Mouse (Mus musculus) E14TG2a.4 (cell line): ENCODE data around the gene Abo.
"Not testable (repeated sequence)": the region's sequence is repeated elsewhere in the genome, so short reads cannot be mapped to it uniquely, and the experiment has no call there.

Source experiments
- CTCF ChIP-seq: conservative IDR thresholded peaks from 2 replicates; pipeline ENCODE4 v1.5.1; 2014; ENCODE audit warnings: low read length
- NANOG ChIP-seq: IDR thresholded peaks from 2 replicates; pipeline ENCODE4 v1.6.1; 2014; ENCODE audit warnings: borderline replicate concordance, low read length, mixed read lengths

GRCm38 (mm10) chr2:26885541-26885940 lies 20.8 kb upstream of the Abo start:
- not testable (repeated sequence) for TF ChIP-seq CTCF, NANOG
